Mouse (Mus musculus): ENCODE data around the gene Usp30. TPM values are rescaled to one million over a fixed set of nuclear protein-coding genes. Genes with fewer than 3 reads are reported as not detected.

Usp30 gene
- total RNA-seq, 1 experiment: 15.8 TPM

GRCm38 (mm10) chr5:114157236-114157635, 92.0 kb downstream of the Usp30 start:
- TF ChIP-seq CHD2 (IDR thresholded peaks at IDR 0.05; ENCODE audit: low read depth, low read length) (no peak), MAFK (IDR thresholded peaks at IDR 0.05; ENCODE audit: insufficient read depth, low read depth, low read length) (no peak), ZC3H11A (IDR thresholded peaks at IDR 0.05; ENCODE audit: borderline replicate concordance, low read depth, low read length) (no peak), ZNF384 (IDR thresholded peaks at IDR 0.05; ENCODE audit: low read depth, low read length) (no peak), HCFC1 (IDR thresholded peaks at IDR 0.05; ENCODE audit: borderline replicate concordance, insufficient read depth, low read length) (no peak)
- no peak for DNase-seq (ENCODE audit: low read depth, low spot score)
- H3K4me1 ChIP-seq (ENCODE audit: control insufficient read depth in 2 of 2, insufficient read depth in 2 of 2, low read length in 2 of 2, poor library complexity in 1 of 2): peaks cover 0 to 5% of the 10 kb centered on the region in 2 experiments; a peak in 2 of 4 replicates
- H3K27ac ChIP-seq (ENCODE audit: insufficient read depth, low read depth, low read length, poor library complexity, severe bottlenecking): no peak overlapping the region
- H3K36me3 ChIP-seq (ENCODE audit: control insufficient read depth, insufficient read depth, low read length, poor library complexity, severe bottlenecking): no peaks in the 10 kb centered on the region
- no peaks in the 10 kb centered on the region for H3K9me3 ChIP-seq (ENCODE audit: control insufficient read depth, insufficient read depth, low read depth, low read length)
- in situ Hi-C loops (cut with MboI; ENCODE audit: low sequenced_read_pairs in 2 of 2, unreplicated experiment in 2 of 2): no loop called here
- H3K4me3 ChIP-seq (ENCODE audit: insufficient read depth in 1 of 2, low read depth in 1 of 2, low read length in 2 of 2, poor library complexity in 1 of 2, severe bottlenecking in 1 of 2): no peak overlapping the region
- no peak overlapping the region for H3K9ac ChIP-seq (ENCODE audit: insufficient read depth, low read depth, low read length, poor library complexity, severe bottlenecking)

GRCm38 (mm10) chr5:114161424-114161823, 96.2 kb downstream of the Usp30 start:
- DNase-seq (ENCODE audit: low read depth, low spot score): no peak
- no peak for TF ChIP-seq MAFK (IDR thresholded peaks at IDR 0.05; ENCODE audit: insufficient read depth, low read depth, low read length)
- no peak for TF ChIP-seq HCFC1 (IDR thresholded peaks at IDR 0.05; ENCODE audit: borderline replicate concordance, insufficient read depth, low read length)
- TF ChIP-seq ZC3H11A (IDR thresholded peaks at IDR 0.05; ENCODE audit: borderline replicate concordance, low read depth, low read length): no peak
- no peak for TF ChIP-seq CHD2 (IDR thresholded peaks at IDR 0.05; ENCODE audit: low read depth, low read length)
- no peak for TF ChIP-seq ZNF384 (IDR thresholded peaks at IDR 0.05; ENCODE audit: low read depth, low read length)
- H3K9ac ChIP-seq (ENCODE audit: insufficient read depth, low read depth, low read length, poor library complexity, severe bottlenecking): no peak overlapping the region
- no peaks in the 10 kb centered on the region for H3K9me3 ChIP-seq (ENCODE audit: control insufficient read depth, insufficient read depth, low read depth, low read length)
- H3K27ac ChIP-seq (ENCODE audit: insufficient read depth, low read depth, low read length, poor library complexity, severe bottlenecking): no peak overlapping the region
- in situ Hi-C loops (cut with MboI; ENCODE audit: low sequenced_read_pairs in 2 of 2, unreplicated experiment in 2 of 2): no loop called here
- no peak overlapping the region for H3K4me3 ChIP-seq (ENCODE audit: insufficient read depth in 1 of 2, low read depth in 1 of 2, low read length in 2 of 2, poor library complexity in 1 of 2, severe bottlenecking in 1 of 2)
- no peaks in the 10 kb centered on the region for H3K36me3 ChIP-seq (ENCODE audit: control insufficient read depth, insufficient read depth, low read length, poor library complexity, severe bottlenecking)
- H3K4me1 ChIP-seq (ENCODE audit: control insufficient read depth in 2 of 2, insufficient read depth in 2 of 2, low read length in 2 of 2, poor library complexity in 1 of 2): peaks cover 2 to 3% of the 10 kb centered on the region in 2 experiments; a peak in 2 of 4 replicates

- Histone ChIP-seq H3K4me1 (ENCODE audit: control insufficient read depth in 2 of 2, insufficient read depth in 2 of 2, low read length in 2 of 2, poor library complexity in 1 of 2) (peaks cover 2 to 5% of the 10 kb centered on the region in 2 experiments; a peak in 2 of 4 replicates), H3K27ac (ENCODE audit: insufficient read depth, low read depth, low read length, poor library complexity, severe bottlenecking) (no peak overlapping the region), H3K36me3 (ENCODE audit: control insufficient read depth, insufficient read depth, low read length, poor library complexity, severe bottlenecking) (no peaks in the 10 kb centered on the region), H3K9ac (ENCODE audit: insufficient read depth, low read depth, low read length, poor library complexity, severe bottlenecking) (no peak overlapping the region), H3K4me3 (ENCODE audit: insufficient read depth in 1 of 2, low read depth in 1 of 2, low read length in 2 of 2, poor library complexity in 1 of 2, severe bottlenecking in 1 of 2) (no peak overlapping the region), H3K9me3 (ENCODE audit: control insufficient read depth, insufficient read depth, low read depth, low read length) (no peaks in the 10 kb centered on the region)
- in situ Hi-C loops (cut with MboI; ENCODE audit: low sequenced_read_pairs in 2 of 2, unreplicated experiment in 2 of 2): no loop called here
- no peak for TF ChIP-seq HCFC1 (IDR thresholded peaks at IDR 0.05; ENCODE audit: borderline replicate concordance, insufficient read depth, low read length)
- TF ChIP-seq ZC3H11A (IDR thresholded peaks at IDR 0.05; ENCODE audit: borderline replicate concordance, low read depth, low read length): no peak
- TF ChIP-seq CHD2 (IDR thresholded peaks at IDR 0.05; ENCODE audit: low read depth, low read length): 0 out of 2 replicates have a peak, but pooled peaks have one; percentile 49
- peak; percentile 48; the same call in 1 of the 2 replicates for TF ChIP-seq MAFK (IDR thresholded peaks at IDR 0.05; ENCODE audit: insufficient read depth, low read depth, low read length)
- no peak for TF ChIP-seq ZNF384 (IDR thresholded peaks at IDR 0.05; ENCODE audit: low read depth, low read length)
- DNase-seq (ENCODE audit: low read depth, low spot score): no peak
Measured at GRCm38 (mm10) chr5:114162106-114162815, 97.0 kb downstream of the Usp30 start.

- H3K4me3 ChIP-seq (ENCODE audit: insufficient read depth in 1 of 2, low read depth in 1 of 2, low read length in 2 of 2, poor library complexity in 1 of 2, severe bottlenecking in 1 of 2): no peak overlapping the region
- H3K4me1 ChIP-seq (ENCODE audit: control insufficient read depth in 2 of 2, insufficient read depth in 2 of 2, low read length in 2 of 2, poor library complexity in 1 of 2): peaks cover 2 to 5% of the 10 kb centered on the region in 2 experiments; a peak in 2 of 4 replicates
- H3K36me3 ChIP-seq (ENCODE audit: control insufficient read depth, insufficient read depth, low read length, poor library complexity, severe bottlenecking): no peaks in the 10 kb centered on the region
- no peak overlapping the region for H3K9ac ChIP-seq (ENCODE audit: insufficient read depth, low read depth, low read length, poor library complexity, severe bottlenecking)
- H3K9me3 ChIP-seq (ENCODE audit: control insufficient read depth, insufficient read depth, low read depth, low read length): no peaks in the 10 kb centered on the region
- no peak for TF ChIP-seq ZC3H11A (IDR thresholded peaks at IDR 0.05; ENCODE audit: borderline replicate concordance, low read depth, low read length)
- DNase-seq (ENCODE audit: low read depth, low spot score): no peak
- no peak overlapping the region for H3K27ac ChIP-seq (ENCODE audit: insufficient read depth, low read depth, low read length, poor library complexity, severe bottlenecking)
- in situ Hi-C loops (cut with MboI; ENCODE audit: low sequenced_read_pairs in 2 of 2, unreplicated experiment in 2 of 2): no loop called here
Measured at GRCm38 (mm10) chr5:114163117-114163696, 97.9 kb downstream of the Usp30 start.
